Mouse (Mus musculus) stomach, embryonic 16.5 days (tissue): ENCODE data around the gene Gmppa. TPM values are rescaled to one million over a fixed set of nuclear protein-coding genes. Genes with fewer than 3 reads are reported as not detected.
A peak's percentile ranks its signal among the peaks of the same experiment; 100 is the strongest.

ENCODE experiments used
- ATAC-seq: fragments of 200-750 bp; cut with Nextera tagmentation; 2 replicates; pipeline ENCODE4 v1.8.0; 2017; ENCODE audit warnings: moderate number of reproducible peaks, moderate TSS enrichment; ENCODE audit not compliant: insufficient read depth, low FRiP score
- H3K27ac ChIP-seq: fragments of 300-500 bp; sonication (generic); 2 replicates; pipeline ENCODE4 v1.5.1; 2014; ENCODE audit warnings: low read length
- H3K27me3 ChIP-seq: fragments of 300-500 bp; sonication (generic); 2 replicates; pipeline ENCODE4 v1.6.1; 2014; ENCODE audit warnings: low read length, control low read depth, mixed read lengths; ENCODE audit not compliant: control insufficient read depth, insufficient read depth
- H3K36me3 ChIP-seq: fragments of 300-500 bp; sonication (generic); 2 replicates; pipeline ENCODE4 v1.6.1; 2014; ENCODE audit warnings: low read length; ENCODE audit not compliant: control insufficient read depth, insufficient read depth
- H3K4me1 ChIP-seq: fragments of 300-500 bp; sonication (generic); 2 replicates; pipeline ENCODE4 v1.6.1; 2014; ENCODE audit warnings: low read length, control low read depth, mixed read lengths; ENCODE audit not compliant: control insufficient read depth, insufficient read depth
- H3K4me2 ChIP-seq: fragments of 300-500 bp; sonication (generic); 2 replicates; pipeline ENCODE4 v1.6.1; 2014; ENCODE audit warnings: low read depth, low read length, mixed read lengths
- H3K4me3 ChIP-seq: fragments of 300-500 bp; sonication (generic); replicated peaks from 2 replicates; pipeline ENCODE4 v1.5.1; 2014; ENCODE audit warnings: mild to moderate bottlenecking, low read length
- H3K9ac ChIP-seq: fragments of 300-500 bp; sonication (generic); 2 replicates; pipeline ENCODE4 v1.6.1; 2014; ENCODE audit warnings: low read length
- H3K9me3 ChIP-seq: fragments of 300-500 bp; sonication (generic); replicated peaks from 2 replicates; pipeline ENCODE4 v1.6.1; 2016; ENCODE audit warnings: low read length, control low read depth; ENCODE audit not compliant: control insufficient read depth
- WGBS: fragments of 180-500 bp; shearing (Covaris S2); extraction: QIAGEN DNeasy Blood & Tissue Kit; methylation state at CpG from one replicate; pipeline ENCODE4 v1.1.7; 2014; 5-methylcytosine and 5-hydroxymethylcytosine counted together
- polyA plus RNA-seq: library from polyadenylated mRNA; unstranded; fragments of >200 nt; fragmentation: Nextera tagmentation; extraction: Ambion mirVana; gene quantifications from 2 replicates; pipeline ENCODE4 v1.2.1, GENCODE M21; 2015

Gmppa gene
- polyA plus RNA-seq, 1 experiment from 2014 or later, result 104 TPM

- Histone ChIP-seq H3K27me3 (peaks cover 10% of the 10 kb centered on the region; the same call in 1 of the 2 replicates), H3K27ac (no peak overlapping the region), H3K36me3 (peaks cover 13% of the 10 kb centered on the region), H3K4me1 (peaks cover 18% of the 10 kb centered on the region; the same call in 1 of the 2 replicates), H3K9me3 (no peaks in the 10 kb centered on the region), H3K4me3 (no peak overlapping the region), H3K4me2 (no peak overlapping the region), H3K9ac (no peak overlapping the region)
- WGBS, result 92% methylated on average over 11 of the region's 11 CpGs
- no peak for ATAC-seq
Observed at GRCm38 (mm10) chr1:75476441-75476840, 40.7 kb downstream of the Gmppa start.

GRCm38 (mm10) chr1:75477264-75477965 lies 41.7 kb downstream of the Gmppa start:
- no peak overlapping the region for H3K9ac ChIP-seq
- H3K36me3 ChIP-seq, result peaks cover 13% of the 10 kb centered on the region
- H3K27ac ChIP-seq, result no peak overlapping the region
- no peaks in the 10 kb centered on the region for H3K9me3 ChIP-seq
- H3K4me3 ChIP-seq, result peak overlapping the region; percentile 20; the same call in 1 of the 2 replicates
- WGBS, result 16% methylated on average over 35 of the region's 35 CpGs
- no peak for ATAC-seq
- H3K4me1 ChIP-seq, result peaks cover 18% of the 10 kb centered on the region; the same call in 1 of the 2 replicates
- H3K27me3 ChIP-seq, result peaks cover 18% of the 10 kb centered on the region; the same call in 1 of the 2 replicates
- peak overlapping the region; percentile 51 for H3K4me2 ChIP-seq

GRCm38 (mm10) chr1:75477966-75478290 lies 42.2 kb downstream of the Gmppa start:
- Histone ChIP-seq H3K27me3 (peaks cover 23% of the 10 kb centered on the region), H3K36me3 (peaks cover 13% of the 10 kb centered on the region), H3K9me3 (no peaks in the 10 kb centered on the region), H3K4me2 (peak overlapping the region; percentile 51), H3K4me3 (peak overlapping the region; percentile 75), H3K9ac (peak overlapping the region; percentile 83), H3K4me1 (peaks cover 18% of the 10 kb centered on the region; the same call in 1 of the 2 replicates), H3K27ac (no peak overlapping the region)
- WGBS, result 53% methylated on average over 3 of the region's 3 CpGs
- ATAC-seq, result no peak

GRCm38 (mm10) chr1:75478497-75478896 lies 42.8 kb downstream of the Gmppa start:
- Histone ChIP-seq H3K27me3 (peaks cover 27% of the 10 kb centered on the region), H3K9me3 (no peaks in the 10 kb centered on the region), H3K4me3 (peak overlapping the region; percentile 75), H3K36me3 (peaks cover 13% of the 10 kb centered on the region), H3K27ac (peak overlapping the region; percentile 78), H3K4me1 (peaks cover 18% of the 10 kb centered on the region; the same call in 1 of the 2 replicates), H3K4me2 (peak overlapping the region; percentile 51), H3K9ac (peak overlapping the region; percentile 83)
- WGBS, result 1% methylated on average over 21 of the region's 25 CpGs
- ATAC-seq, result no peak

- peak; percentile 92 for ATAC-seq
- Histone ChIP-seq H3K27ac (peak within 1 kb of the TSS; percentile 78), H3K27me3 (peaks cover 30% of the 10 kb centered on the region), H3K4me3 (peak within 1 kb of the TSS; percentile 75), H3K9ac (peak within 1 kb of the TSS; percentile 83), H3K4me1 (peaks cover 18% of the 10 kb centered on the region; the same call in 1 of the 2 replicates), H3K9me3 (no peaks in the 10 kb centered on the region), H3K4me2 (peak within 1 kb of the TSS; percentile 51), H3K36me3 (peaks cover 10% of the 10 kb centered on the region)
- WGBS, result under 1% methylated on average over 64 of the region's 76 CpGs
Observed at GRCm38 (mm10) chr1:75478916-75479634, 43.3 kb downstream of the Gmppa start, which contains the start of the genes Chpf and Tmem198. Chpf (minus strand) TSS chr1:75479307. Tmem198 (plus strand) TSS chr1:75479532.

GRCm38 (mm10) chr1:75479635-75479989 lies 43.9 kb downstream of the Gmppa start:
- H3K9me3 ChIP-seq, result no peaks in the 10 kb centered on the region
- peak overlapping the region; percentile 75 for H3K4me3 ChIP-seq
- H3K27ac ChIP-seq, result no peak overlapping the region
- no peak for ATAC-seq
- H3K9ac ChIP-seq, result no peak overlapping the region
- H3K4me2 ChIP-seq, result peak overlapping the region; percentile 51
- peaks cover 30% of the 10 kb centered on the region for H3K27me3 ChIP-seq
- peaks cover 10% of the 10 kb centered on the region for H3K36me3 ChIP-seq
- H3K4me1 ChIP-seq, result peaks cover 18% of the 10 kb centered on the region; the same call in 1 of the 2 replicates
- under 1% methylated on average over 24 of the region's 24 CpGs for WGBS

DNA sequence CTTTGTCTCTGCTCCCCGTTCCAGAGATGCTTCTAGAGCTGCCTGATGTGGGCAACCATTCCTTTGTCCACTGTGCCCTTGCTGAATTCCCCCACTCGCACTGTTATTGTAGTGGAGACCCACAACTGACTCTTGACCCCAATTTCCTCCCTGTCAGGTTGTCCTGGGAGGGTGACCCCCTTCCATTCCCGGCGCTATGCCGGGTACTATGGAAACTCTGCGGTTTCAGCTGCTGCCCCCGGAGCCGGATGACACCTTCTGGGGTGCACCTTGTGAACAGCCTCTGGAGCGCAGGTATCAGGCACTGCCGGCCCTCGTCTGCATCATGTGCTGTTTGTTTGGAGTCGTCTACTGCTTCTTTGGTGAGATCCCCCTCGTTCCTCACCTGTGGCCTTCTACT lies 44.3 kb downstream of the Gmppa start:
- Histone ChIP-seq H3K9me3 (no peaks in the 10 kb centered on the region), H3K4me1 (peaks cover 18% of the 10 kb centered on the region; the same call in 1 of the 2 replicates), H3K27me3 (peaks cover 32% of the 10 kb centered on the region), H3K9ac (no peak overlapping the region), H3K4me2 (peak overlapping the region; percentile 51), H3K4me3 (peak overlapping the region; percentile 75), H3K27ac (no peak overlapping the region), H3K36me3 (peaks cover 8% of the 10 kb centered on the region)
- ATAC-seq, result no peak
- 19% methylated on average over 13 of the region's 13 CpGs for WGBS

- Histone ChIP-seq H3K27ac (no peak overlapping the region), H3K4me2 (no peak overlapping the region), H3K4me3 (no peak overlapping the region), H3K4me1 (peaks cover 18% of the 10 kb centered on the region; the same call in 1 of the 2 replicates), H3K9me3 (no peaks in the 10 kb centered on the region), H3K9ac (no peak overlapping the region), H3K27me3 (peaks cover 39% of the 10 kb centered on the region), H3K36me3 (peaks cover under 1% of the 10 kb centered on the region)
- WGBS, result 80% methylated on average over 7 of the region's 7 CpGs
- ATAC-seq, result no peak
Observed at GRCm38 (mm10) chr1:75480735-75481134, 45.0 kb downstream of the Gmppa start.

GRCm38 (mm10) chr1:75486561-75486960 lies 50.8 kb downstream of the Gmppa start:
- H3K36me3 ChIP-seq, result peaks cover 9% of the 10 kb centered on the region; the same call in 1 of the 2 replicates
- H3K4me1 ChIP-seq, result peaks cover 6% of the 10 kb centered on the region; the same call in 1 of the 2 replicates
- no peaks in the 10 kb centered on the region for H3K9me3 ChIP-seq
- H3K27me3 ChIP-seq, result peaks cover 38% of the 10 kb centered on the region
- ATAC-seq, result no peak
- H3K4me3 ChIP-seq, result no peak overlapping the region
- no peak overlapping the region for H3K27ac ChIP-seq
- peak overlapping the region; percentile 67; the same call in 1 of the 2 replicates for H3K4me2 ChIP-seq
- H3K9ac ChIP-seq, result no peak overlapping the region
- 13% methylated on average over 24 of the region's 24 CpGs for WGBS
